ENCODE assay signal across 8 mouse cellular contexts in the genomic region with DNA sequence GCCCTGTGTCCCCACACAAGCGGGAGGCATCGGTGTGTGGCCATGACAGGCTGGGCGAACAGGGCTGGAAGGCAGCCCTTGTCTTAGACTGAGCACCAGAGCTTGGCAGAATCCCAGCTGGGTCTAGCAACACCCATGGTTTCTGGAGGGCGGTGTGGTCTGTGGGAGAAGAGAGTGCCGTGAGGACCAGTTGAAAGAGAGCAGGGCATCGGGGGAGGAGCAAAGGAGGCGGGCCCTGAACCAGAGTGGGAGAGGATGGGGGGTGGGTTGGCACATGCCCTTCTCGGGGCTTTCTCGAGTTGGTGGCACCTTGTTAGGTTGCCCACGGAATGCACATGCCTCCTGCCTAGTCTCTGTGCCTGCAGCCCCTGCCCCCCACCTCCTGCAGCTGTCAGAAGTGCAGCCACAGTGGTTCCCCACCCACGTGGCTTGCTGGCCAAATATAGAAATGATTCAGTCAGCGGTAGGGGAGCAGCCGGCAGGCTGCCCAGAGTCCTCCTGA. TPM values are rescaled to one million over a fixed set of nuclear protein-coding genes. Genes with fewer than 3 reads are reported as not detected.
DNase-seq lines count a peak whose midpoint lies in the region; ATAC-seq and TF ChIP-seq lines count a peak whose summit lies in the region.

Gene Ppfia4 (minus strand): TSS at position 159 of the 502 bp plus-strand sequence.

- 0 out of 2 replicates have a peak, but pooled peaks have one; percentile 6 for ATAC-seq in liver, embryonic 11.5 days (replicated peaks; ENCODE audit: low FRiP score)
- ATAC-seq in liver, embryonic 12.5 days = no peak
- peak; percentile 60 for ATAC-seq in hindbrain, embryonic 15.5 days (ENCODE audit: low FRiP score, low read depth)
- peak; percentile 60 for ATAC-seq in limb, embryonic 13.5 days (ENCODE audit: low FRiP score, low read depth)

- H3K4me2 ChIP-seq in liver, embryonic 11.5 days = no peak within 1 kb of the TSS
- H3K4me2 ChIP-seq in liver, embryonic 12.5 days = no peak within 1 kb of the TSS
- peak within 1 kb of the TSS; percentile 9; the same call in 1 of the 2 replicates for H3K4me2 ChIP-seq in hindbrain, embryonic 15.5 days
- peak within 1 kb of the TSS; percentile 11; the same call in 1 of the 2 replicates for H3K4me2 ChIP-seq in limb, embryonic 13.5 days (replicated peaks)

- H3K27ac ChIP-seq in liver, embryonic 11.5 days (ENCODE audit: low read depth, low read length) = no peak within 1 kb of the TSS
- H3K27ac ChIP-seq in liver, embryonic 12.5 days = no peak within 1 kb of the TSS
- peak within 1 kb of the TSS; percentile 41 for H3K27ac ChIP-seq in bone marrow macrophage, adult 2 months (ENCODE audit: insufficient read depth, low read depth, low read length)
- H3K27ac ChIP-seq in hindbrain, embryonic 15.5 days (replicated peaks) = no peak within 1 kb of the TSS
- no peak within 1 kb of the TSS for H3K27ac ChIP-seq in limb, embryonic 13.5 days

- no peaks in the 10 kb centered on the region for H3K9me3 ChIP-seq in liver, embryonic 11.5 days (ENCODE audit: control insufficient read depth, low read length)
- no peaks in the 10 kb centered on the region for H3K9me3 ChIP-seq in liver, embryonic 12.5 days (replicated peaks)
- no peaks in the 10 kb centered on the region for H3K9me3 ChIP-seq in hindbrain, embryonic 15.5 days
- H3K9me3 ChIP-seq in limb, embryonic 13.5 days = no peaks in the 10 kb centered on the region

- H3K4me1 ChIP-seq in liver, embryonic 11.5 days (replicated peaks; ENCODE audit: control insufficient read depth, insufficient read depth, low read length) = peaks cover 13% of the 10 kb centered on the region
- peaks cover 41% of the 10 kb centered on the region for H3K4me1 ChIP-seq in liver, embryonic 12.5 days
- peaks cover 12% of the 10 kb centered on the region for H3K4me1 ChIP-seq in bone marrow macrophage, adult 2 months (ENCODE audit: control insufficient read depth, insufficient read depth, low read length)
- peaks cover 11% of the 10 kb centered on the region for H3K4me1 ChIP-seq in hindbrain, embryonic 15.5 days (replicated peaks)
- H3K4me1 ChIP-seq in limb, embryonic 13.5 days = peaks cover 32% of the 10 kb centered on the region

- no peak within 1 kb of the TSS for H3K4me3 ChIP-seq in liver, embryonic 11.5 days (ENCODE audit: low read depth, low read length)
- H3K4me3 ChIP-seq in liver, embryonic 12.5 days = no peak within 1 kb of the TSS
- H3K4me3 ChIP-seq in bone marrow macrophage, adult 2 months (ENCODE audit: insufficient read depth, low read length) = peak within 1 kb of the TSS; percentile 36
- H3K4me3 ChIP-seq in hindbrain, embryonic 15.5 days = no peak within 1 kb of the TSS
- H3K4me3 ChIP-seq in limb, embryonic 13.5 days = no peak within 1 kb of the TSS

- H3K36me3 ChIP-seq in liver, embryonic 11.5 days (ENCODE audit: control insufficient read depth, insufficient read depth, low read length) = no peaks in the 10 kb centered on the region
- no peaks in the 10 kb centered on the region for H3K36me3 ChIP-seq in liver, embryonic 12.5 days
- H3K36me3 ChIP-seq in hindbrain, embryonic 15.5 days = no peaks in the 10 kb centered on the region
- H3K36me3 ChIP-seq in limb, embryonic 13.5 days = no peaks in the 10 kb centered on the region

- TF ChIP-seq POLR2A in bone marrow macrophage, adult 2 months (IDR thresholded peaks at IDR 0.05; ENCODE audit: borderline replicate concordance, low read depth, low read length) = no peak

- WGBS in liver, embryonic 11.5 days = 48% methylated on average over 13 of the region's 13 CpGs
- 33% methylated on average over 13 of the region's 13 CpGs for WGBS in liver, embryonic 12.5 days (ENCODE audit: insufficient replicate concordance)
- WGBS in hindbrain, embryonic 15.5 days = 45% methylated on average over 13 of the region's 13 CpGs
- 54% methylated on average over 13 of the region's 13 CpGs for WGBS in limb, embryonic 13.5 days

- no peak within 1 kb of the TSS for H3K9ac ChIP-seq in liver, embryonic 11.5 days (ENCODE audit: low read depth, low read length)
- no peak within 1 kb of the TSS for H3K9ac ChIP-seq in liver, embryonic 12.5 days
- H3K9ac ChIP-seq in hindbrain, embryonic 15.5 days = no peak within 1 kb of the TSS
- H3K9ac ChIP-seq in limb, embryonic 13.5 days = no peak within 1 kb of the TSS

- no peak for TF ChIP-seq CTCF in bone marrow macrophage, adult 2 months (IDR thresholded peaks at IDR 0.05; ENCODE audit: low read depth, low read length)

- DNase-seq in liver, embryonic 11.5 days (ENCODE audit: low spot score) = no peak
- peak; percentile 50 to 58 for DNase-seq in frontal cortex, postnatal 14 days (ENCODE audit: low spot score in 2 of 2)
- peak; percentile 83 to 86 for DNase-seq in right cerebral cortex, postnatal 10 days (ENCODE audit: low spot score in 2 of 2)
- no peak for DNase-seq in spleen, postnatal 10 days (ENCODE audit: low spot score in 2 of 2)

- no peaks in the 10 kb centered on the region for H3K27me3 ChIP-seq in liver, embryonic 11.5 days (replicated peaks; ENCODE audit: control insufficient read depth, insufficient read depth, low read length)
- peaks cover 36% of the 10 kb centered on the region for H3K27me3 ChIP-seq in liver, embryonic 12.5 days (replicated peaks)
- no peaks in the 10 kb centered on the region for H3K27me3 ChIP-seq in hindbrain, embryonic 15.5 days
- H3K27me3 ChIP-seq in limb, embryonic 13.5 days = no peaks in the 10 kb centered on the region

RNA-seq across cellular contexts. Expression of gene Ppfia4, which starts in this region (rescaled TPM):
- 1.5 and 2.1 TPM in 2 replicates for polyA plus RNA-seq in liver, embryonic 11.5 days (2014; fragmentation: Nextera tagmentation; extraction: Ambion mirVana)
- polyA plus RNA-seq in liver, embryonic 12.5 days (2016; fragmentation: Nextera tagmentation; extraction: Ambion mirVana) = 1.5 TPM in 2 replicates
- 28.4 and 32.9 TPM in 2 replicates for polyA plus RNA-seq in bone marrow macrophage, adult 2 months (2012; ENCODE audit: insufficient read depth, insufficient read length, missing spikeins)
- polyA plus RNA-seq in hindbrain, embryonic 15.5 days (2015; fragmentation: Nextera tagmentation; extraction: Ambion mirVana) = 26.7 and 28.7 TPM in 2 replicates
- 10.3 and 10.4 TPM in 2 replicates for polyA plus RNA-seq in limb, embryonic 13.5 days (2015; fragmentation: Nextera tagmentation; extraction: Ambion mirVana)

Comparison
In these comparisons a context has a peak if more than half of its experiments do, and no peak if none do; other contexts are left out.
1. DNase-seq: peak in frontal cortex, postnatal 14 days (2 of 2) and right cerebral cortex, postnatal 10 days (2 of 2); none in liver, embryonic 11.5 days (single experiment) and spleen, postnatal 10 days (0 of 2).
2. H3K4me2 ChIP-seq: peak in hindbrain, embryonic 15.5 days (single experiment) and limb, embryonic 13.5 days (single experiment); none in liver, embryonic 11.5 days (single experiment) and liver, embryonic 12.5 days (single experiment).